Mouse (Mus musculus) limb, embryonic 10.5 days (tissue): ENCODE measurements around the gene Trim26. TPM values are rescaled to one million over a fixed set of nuclear protein-coding genes. Genes with fewer than 3 reads are reported as not detected.
"Not testable (repeated sequence)": the region's sequence is repeated elsewhere in the genome, so short reads cannot be mapped to it uniquely, and the experiment has no call there.

Experiments used
- DNase-seq: peaks from one replicate; pipeline ENCODE4 v3.0.0-alpha.2; 2017; ENCODE audit warnings: low spot score
- H3K27ac ChIP-seq: fragments of 300-500 bp; sonication (generic); 2 replicates; pipeline ENCODE4 v1.5.1; 2016; ENCODE audit warnings: mild to moderate bottlenecking
- H3K27me3 ChIP-seq: fragments of 300-500 bp; sonication (generic); 2 replicates; pipeline ENCODE4 v1.6.1; 2016; ENCODE audit warnings: low read depth, mild to moderate bottlenecking; ENCODE audit not compliant: poor library complexity, severe bottlenecking
- H3K36me3 ChIP-seq: fragments of 300-500 bp; sonication (generic); 2 replicates; pipeline ENCODE4 v1.6.1; 2016; ENCODE audit warnings: mild to moderate bottlenecking, moderate library complexity
- H3K4me1 ChIP-seq: fragments of 300-500 bp; sonication (generic); 2 replicates; pipeline ENCODE4 v1.6.1; 2016
- H3K4me3 ChIP-seq: fragments of 300-500 bp; sonication (generic); 2 replicates; pipeline ENCODE4 v1.5.1; 2016; ENCODE audit warnings: mild to moderate bottlenecking, moderate library complexity
- H3K9me3 ChIP-seq: fragments of 300-500 bp; sonication (generic); replicated peaks from 2 replicates; pipeline ENCODE4 v1.6.1; 2016; ENCODE audit warnings: mild to moderate bottlenecking
- WGBS: fragments of 180-500 bp; shearing (Covaris S2); methylation state at CpG from one replicate; pipeline ENCODE4 v1.1.7; 2016; 5-methylcytosine and 5-hydroxymethylcytosine counted together
- polyA plus RNA-seq: library from polyadenylated mRNA; unstranded; fragments of >200 nt; fragmentation: Nextera tagmentation; extraction: Ambion mirVana; gene quantifications from 2 replicates; pipeline ENCODE4 v1.2.1, GENCODE M21; 2016

Trim26 gene
- polyA plus RNA-seq, result 36.7 and 48.1 TPM in 2 replicates

DNA sequence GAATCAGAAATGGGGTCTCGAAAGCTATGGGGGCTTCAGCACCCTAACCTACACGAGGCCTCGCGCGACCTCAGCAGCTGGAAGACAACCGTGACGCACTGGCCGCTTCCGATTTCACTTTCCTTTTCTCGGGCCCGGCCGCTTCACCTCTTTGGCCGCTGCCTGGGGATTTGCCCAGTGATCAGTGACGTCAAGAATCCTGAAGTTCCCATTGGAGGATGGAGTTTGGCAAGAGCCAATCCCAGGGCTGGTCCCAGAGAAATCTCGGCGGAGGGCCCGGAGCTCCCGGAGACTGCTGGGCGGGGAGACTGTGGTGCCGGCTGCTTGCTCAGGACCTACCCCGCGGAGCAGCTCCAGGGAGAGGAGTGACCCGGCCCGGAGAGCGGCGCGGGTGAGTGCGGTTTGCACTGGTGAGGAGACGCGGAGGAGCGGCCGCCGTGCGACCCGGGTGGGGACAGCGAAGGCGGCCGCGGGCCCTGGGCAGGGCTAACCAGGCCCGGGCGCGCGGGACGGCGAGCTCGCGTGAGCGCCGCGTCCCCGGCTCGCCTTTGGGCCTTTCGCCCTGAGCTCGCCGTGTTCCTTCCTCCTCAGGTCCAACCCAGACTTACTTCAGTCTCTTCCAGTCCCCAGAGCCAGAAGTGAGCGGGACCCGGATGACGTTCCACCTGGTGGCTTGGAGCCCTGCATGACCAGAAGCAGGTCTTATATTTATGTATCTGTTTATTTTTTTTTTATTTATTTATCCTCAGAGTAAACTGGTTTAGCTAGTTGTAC is at the start of gene Trim26:
Gene Trim26, plus strand, starts transcription at position 261 of the 774 bp plus-strand sequence.
- Histone ChIP-seq H3K27ac (peak within 1 kb of the TSS; percentile 95), H3K36me3 (no peaks in the 10 kb centered on the region), H3K27me3 (no peaks in the 10 kb centered on the region), H3K4me3 (peak within 1 kb of the TSS; percentile 76), H3K4me1 (peaks cover 9% of the 10 kb centered on the region), H3K9me3 (no peaks in the 10 kb centered on the region)
- WGBS, result under 1% methylated on average over 55 of the region's 58 CpGs
- peak; percentile 95 for DNase-seq

DNA sequence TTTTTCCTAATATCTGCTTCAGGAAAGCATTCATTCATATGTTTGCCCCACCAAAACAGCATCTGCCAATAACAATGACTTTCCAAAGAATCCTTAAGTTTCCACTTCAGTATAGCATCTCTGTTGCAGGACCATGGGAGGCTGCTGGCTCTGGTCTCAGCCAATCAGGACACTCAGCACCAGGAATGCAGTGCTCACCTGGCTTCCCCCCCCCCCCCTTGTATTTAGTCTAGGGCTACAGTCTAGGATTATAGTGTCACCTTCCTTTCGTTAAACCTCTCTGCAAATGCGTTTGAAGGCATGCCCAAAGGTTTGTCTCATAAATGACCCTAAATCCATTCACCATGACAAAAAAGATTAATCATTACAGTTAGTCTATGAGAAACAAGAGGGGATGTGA is 48.6 kb upstream of the Trim26 start:
- Histone ChIP-seq H3K27me3 (no peaks in the 10 kb centered on the region), H3K9me3 (no peaks in the 10 kb centered on the region), H3K36me3 (no peaks in the 10 kb centered on the region), H3K27ac (no peak overlapping the region), H3K4me3 (no peak overlapping the region), H3K4me1 (no peaks in the 10 kb centered on the region)
- WGBS, result 70% methylated on average over 2 of the region's 2 CpGs
- no peak for DNase-seq

DNA sequence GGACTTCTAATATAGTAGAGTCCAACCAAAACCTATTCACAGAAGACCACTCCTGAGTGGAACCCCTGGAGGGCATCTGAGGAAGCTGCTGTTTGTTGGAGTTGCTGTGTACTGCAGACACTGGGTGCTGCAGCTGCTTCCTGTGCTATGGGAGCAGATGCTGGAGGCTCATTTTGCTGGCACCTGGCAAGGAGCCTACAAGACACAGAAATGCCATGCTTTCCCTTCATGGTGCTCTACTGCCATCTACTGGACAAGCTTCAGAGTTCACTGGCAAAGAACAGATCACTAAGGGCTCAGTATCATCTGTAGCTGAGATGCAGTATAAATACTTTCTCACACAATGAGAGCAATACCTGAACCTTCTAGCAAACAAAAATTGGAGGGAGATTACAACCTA is 48.1 kb upstream of the Trim26 start:
- H3K4me3 ChIP-seq, H3K27me3 ChIP-seq, H3K4me1 ChIP-seq, H3K36me3 ChIP-seq, H3K9me3 ChIP-seq, H3K27ac ChIP-seq: not testable (repeated sequence)
- DNase-seq, result peak; percentile 59

DNA sequence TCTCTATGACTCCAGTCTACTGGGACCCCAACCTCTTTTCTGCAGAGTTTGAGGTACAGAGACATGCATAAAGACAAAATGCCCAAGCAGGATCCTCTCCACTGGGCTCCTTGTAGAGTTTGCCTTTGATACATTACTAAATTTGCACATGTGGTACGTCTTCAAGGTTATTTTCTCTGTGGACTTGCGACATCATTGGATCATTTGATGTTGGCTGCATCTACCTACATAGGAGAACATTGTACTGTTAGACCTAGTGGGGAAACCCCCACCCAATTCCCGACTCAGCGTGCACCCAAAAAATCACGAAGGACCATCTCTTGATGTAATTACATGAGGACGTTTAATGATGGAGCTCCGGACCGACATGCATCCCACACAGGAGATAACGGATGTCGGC is 37.4 kb upstream of the Trim26 start:
- no peaks in the 10 kb centered on the region for H3K4me1 ChIP-seq
- no peaks in the 10 kb centered on the region for H3K9me3 ChIP-seq
- 92% methylated on average over 10 of the region's 10 CpGs for WGBS
- H3K27ac ChIP-seq, result no peak overlapping the region
- H3K4me3 ChIP-seq, result no peak overlapping the region
- DNase-seq, result no peak
- no peaks in the 10 kb centered on the region for H3K36me3 ChIP-seq
- H3K27me3 ChIP-seq, result no peaks in the 10 kb centered on the region

DNA sequence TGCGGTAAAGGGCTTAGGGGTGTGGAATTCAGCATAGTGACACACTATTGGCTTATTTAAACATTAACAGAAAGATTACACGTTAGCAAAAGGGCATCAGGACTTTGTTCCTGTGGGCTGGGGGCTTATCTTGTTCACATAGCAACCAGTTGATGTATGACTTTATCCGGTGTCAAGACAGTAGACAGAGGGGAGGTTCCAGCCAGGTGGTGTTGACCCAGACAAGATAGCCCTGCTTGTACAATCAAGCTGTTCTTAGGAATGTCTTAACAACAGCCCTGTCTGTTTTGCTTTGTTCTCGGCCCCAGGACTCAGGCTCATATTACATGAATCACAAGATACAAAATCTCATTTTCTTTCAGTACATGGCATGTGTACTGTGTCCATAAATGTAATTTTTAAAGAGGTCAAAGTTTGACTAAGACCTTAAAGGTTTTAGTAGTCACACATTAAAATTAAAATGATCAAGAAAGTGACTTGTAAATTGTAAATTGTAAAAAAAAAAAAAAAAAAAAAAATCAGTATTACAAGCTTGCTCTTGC is 36.9 kb upstream of the Trim26 start:
- not testable (repeated sequence) for H3K27me3 ChIP-seq, DNase-seq, H3K9me3 ChIP-seq, H3K4me3 ChIP-seq, H3K4me1 ChIP-seq, H3K27ac ChIP-seq, H3K36me3 ChIP-seq
- WGBS, result 71% methylated on average over 4 of the region's 4 CpGs

DNA sequence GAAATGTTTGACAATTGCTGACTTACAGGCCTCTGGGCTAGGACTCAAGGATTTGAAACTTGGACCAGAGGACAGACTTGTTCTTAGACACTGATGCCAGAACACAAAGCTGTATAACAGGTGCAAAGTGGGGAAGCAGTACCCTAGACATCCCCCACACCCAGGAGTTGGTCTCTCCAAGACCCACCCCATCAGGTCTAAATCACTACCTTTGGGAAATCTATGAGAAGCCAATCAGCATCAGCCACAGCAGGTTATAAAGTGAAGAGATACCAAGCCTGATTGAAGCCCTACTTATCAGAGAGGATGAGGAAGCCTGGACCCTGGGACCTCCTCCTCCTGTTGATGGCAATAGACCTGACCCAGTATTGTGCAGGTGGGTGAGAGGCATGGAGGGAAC is 25.1 kb upstream of the Trim26 start, which contains the start of gene H2-M10.6:
Gene H2-M10.6, plus strand, starts transcription at position 301 of the 400 bp plus-strand sequence.
- no peak within 1 kb of the TSS for H3K4me3 ChIP-seq

DNA sequence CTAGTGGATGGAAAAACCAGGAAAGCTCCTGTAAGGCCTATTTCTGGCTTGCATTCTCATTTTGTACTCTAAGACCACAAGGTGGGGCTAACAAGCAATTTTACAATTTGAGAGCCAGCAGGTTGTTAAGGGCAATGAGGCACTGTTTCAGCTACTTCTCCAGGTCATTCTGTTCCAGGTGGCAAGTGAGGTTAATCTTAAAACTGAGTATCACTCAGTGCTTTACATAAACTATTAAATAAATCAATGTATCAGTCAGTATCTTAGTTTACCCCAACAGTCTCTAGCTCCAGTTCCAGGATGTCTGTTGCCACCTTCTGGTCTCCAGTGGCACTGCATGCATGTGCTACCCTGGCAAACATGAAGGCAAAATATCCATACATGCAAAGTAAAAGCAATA is 12.9 kb upstream of the Trim26 start:
- Histone ChIP-seq H3K9me3 (no peaks in the 10 kb centered on the region), H3K27ac (no peak overlapping the region), H3K36me3 (no peaks in the 10 kb centered on the region), H3K27me3 (no peaks in the 10 kb centered on the region), H3K4me1 (no peaks in the 10 kb centered on the region), H3K4me3 (no peak overlapping the region)
- peak; percentile 43 for DNase-seq

More for the DNA sequence above, 25.1 kb upstream of the Trim26 start, which contains the start of gene H2-M10.6:
- H3K4me1 ChIP-seq, result no peaks in the 10 kb centered on the region
- no peaks in the 10 kb centered on the region for H3K9me3 ChIP-seq
- no peak for DNase-seq
- H3K36me3 ChIP-seq, result no peaks in the 10 kb centered on the region
- H3K27me3 ChIP-seq, result no peaks in the 10 kb centered on the region
- H3K27ac ChIP-seq, result no peak within 1 kb of the TSS

DNA sequence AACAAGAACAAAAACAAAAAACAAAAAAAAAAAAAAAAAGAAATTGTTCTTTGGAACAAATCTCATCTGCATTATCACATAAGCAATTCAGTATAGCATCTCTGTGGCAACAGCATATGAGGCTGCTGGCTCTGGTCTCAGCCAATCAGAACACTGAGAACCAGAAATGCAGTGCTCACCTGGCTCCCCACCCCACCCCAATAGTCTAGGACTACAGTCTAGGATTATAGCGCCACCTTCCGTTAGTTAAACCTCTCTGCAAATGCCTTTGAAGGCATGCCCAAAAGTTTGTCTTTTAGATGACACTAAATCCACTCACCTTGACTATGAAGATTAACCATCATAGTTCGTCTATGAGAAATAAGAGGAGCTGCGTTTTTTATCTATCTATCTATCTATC is 11.4 kb upstream of the Trim26 start:
- no peaks in the 10 kb centered on the region for H3K36me3 ChIP-seq
- DNase-seq, result no peak
- H3K4me1 ChIP-seq, result no peaks in the 10 kb centered on the region
- no peaks in the 10 kb centered on the region for H3K27me3 ChIP-seq
- H3K9me3 ChIP-seq, result no peaks in the 10 kb centered on the region
- no peak overlapping the region for H3K27ac ChIP-seq
- 27% methylated on average over 4 of the region's 4 CpGs for WGBS
- no peak overlapping the region for H3K4me3 ChIP-seq

DNA sequence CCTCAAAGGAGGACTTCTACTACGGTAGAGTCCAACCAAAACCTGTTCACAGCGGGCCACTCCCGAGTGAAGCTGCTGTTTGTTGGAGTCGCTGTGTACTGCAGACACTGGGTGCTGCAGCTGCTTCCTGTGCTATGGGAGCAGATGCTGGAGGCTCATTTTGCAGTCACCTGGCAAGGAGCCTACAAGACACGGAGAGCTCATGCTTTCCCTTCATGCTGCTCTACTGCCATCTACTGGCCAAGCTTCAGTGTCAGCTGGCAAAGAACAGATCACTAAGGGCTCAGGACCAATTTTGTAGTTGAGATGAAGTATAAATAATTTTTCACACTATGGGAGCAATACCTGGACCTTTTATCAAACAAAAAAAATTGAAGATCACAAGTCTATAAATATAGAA is 10.9 kb upstream of the Trim26 start:
- WGBS, result 13% methylated on average over 5 of the region's 5 CpGs
- not testable (repeated sequence) for H3K27ac ChIP-seq, H3K9me3 ChIP-seq, H3K4me1 ChIP-seq, H3K4me3 ChIP-seq, H3K27me3 ChIP-seq, H3K36me3 ChIP-seq
- DNase-seq, result peak; percentile 61

DNA sequence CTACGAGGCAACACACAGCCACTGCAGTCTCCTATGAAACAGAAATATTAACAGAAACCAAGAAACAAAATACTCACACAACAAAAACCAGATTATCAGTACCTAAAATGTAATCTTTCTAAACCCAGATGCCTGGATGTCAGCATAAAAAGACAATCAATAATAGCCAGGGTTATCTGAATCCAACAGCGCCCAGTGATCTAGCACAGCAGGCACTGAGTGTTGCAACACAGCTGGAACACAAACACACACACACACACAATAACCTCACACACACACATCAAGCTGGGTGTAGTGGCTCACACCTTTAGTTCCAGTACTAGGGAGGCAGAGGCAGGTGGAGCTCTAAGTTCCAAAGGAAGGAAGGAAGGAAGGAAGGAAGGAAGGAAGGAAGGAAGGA is 8.4 kb upstream of the Trim26 start:
- no peaks in the 10 kb centered on the region for H3K36me3 ChIP-seq
- no peaks in the 10 kb centered on the region for H3K27me3 ChIP-seq
- H3K4me1 ChIP-seq, result no peaks in the 10 kb centered on the region
- no peaks in the 10 kb centered on the region for H3K9me3 ChIP-seq
- no peak overlapping the region for H3K27ac ChIP-seq
- H3K4me3 ChIP-seq, result no peak overlapping the region
- WGBS, result 92% methylated on average over 2 of the region's 2 CpGs
- no peak for DNase-seq

DNA sequence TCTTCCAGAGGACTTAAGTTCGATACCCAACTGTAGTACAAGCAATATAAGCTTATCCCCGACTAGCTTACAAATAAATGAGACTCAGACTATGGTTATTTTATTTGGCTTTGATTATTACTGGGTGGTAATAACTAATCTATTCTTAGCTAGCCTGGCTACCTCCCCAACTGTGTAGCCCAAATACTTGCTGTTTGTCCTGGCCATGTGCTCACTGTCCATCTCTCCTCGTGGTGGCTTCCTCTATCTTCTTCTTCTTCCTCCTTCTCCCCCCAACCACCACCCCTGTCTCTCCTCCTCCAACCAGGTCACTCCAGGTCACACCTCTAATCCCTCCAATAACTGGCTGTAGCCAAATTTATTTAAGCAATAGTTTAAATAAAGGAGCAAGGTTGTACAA is 6.5 kb upstream of the Trim26 start:
- H3K4me3 ChIP-seq, result no peak overlapping the region
- no peaks in the 10 kb centered on the region for H3K9me3 ChIP-seq
- no peaks in the 10 kb centered on the region for H3K27me3 ChIP-seq
- DNase-seq, result no peak
- H3K4me1 ChIP-seq, result no peaks in the 10 kb centered on the region
- no peaks in the 10 kb centered on the region for H3K36me3 ChIP-seq
- H3K27ac ChIP-seq, result no peak overlapping the region
- 85% methylated on average over 3 of the region's 3 CpGs for WGBS

DNA sequence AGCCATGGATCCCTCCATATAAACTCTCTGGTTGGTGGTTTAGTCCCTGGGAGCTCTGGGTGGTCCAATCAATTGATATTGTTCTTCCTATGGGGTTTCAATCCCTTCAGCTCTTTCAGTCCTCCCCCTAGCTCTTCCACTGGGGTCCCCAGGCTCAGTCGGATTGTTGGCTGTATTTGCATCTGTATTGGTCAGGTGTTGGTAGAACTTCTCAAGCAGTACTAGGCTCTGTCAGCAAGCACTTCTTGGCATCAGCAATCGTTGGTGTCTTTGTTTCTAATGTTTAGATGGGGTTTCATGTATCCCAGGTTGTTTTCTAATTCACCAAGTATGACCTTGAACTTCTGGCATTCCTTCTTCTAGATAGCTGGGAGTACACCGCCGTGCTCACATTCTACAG is 4.2 kb upstream of the Trim26 start:
- no peak for DNase-seq
- WGBS, result 63% methylated on average over 4 of the region's 4 CpGs
- H3K27me3 ChIP-seq, result no peaks in the 10 kb centered on the region
- H3K4me3 ChIP-seq, result no peak overlapping the region
- H3K9me3 ChIP-seq, result no peaks in the 10 kb centered on the region
- no peak overlapping the region for H3K27ac ChIP-seq
- H3K36me3 ChIP-seq, result no peaks in the 10 kb centered on the region
- H3K4me1 ChIP-seq, result peaks cover 9% of the 10 kb centered on the region

DNA sequence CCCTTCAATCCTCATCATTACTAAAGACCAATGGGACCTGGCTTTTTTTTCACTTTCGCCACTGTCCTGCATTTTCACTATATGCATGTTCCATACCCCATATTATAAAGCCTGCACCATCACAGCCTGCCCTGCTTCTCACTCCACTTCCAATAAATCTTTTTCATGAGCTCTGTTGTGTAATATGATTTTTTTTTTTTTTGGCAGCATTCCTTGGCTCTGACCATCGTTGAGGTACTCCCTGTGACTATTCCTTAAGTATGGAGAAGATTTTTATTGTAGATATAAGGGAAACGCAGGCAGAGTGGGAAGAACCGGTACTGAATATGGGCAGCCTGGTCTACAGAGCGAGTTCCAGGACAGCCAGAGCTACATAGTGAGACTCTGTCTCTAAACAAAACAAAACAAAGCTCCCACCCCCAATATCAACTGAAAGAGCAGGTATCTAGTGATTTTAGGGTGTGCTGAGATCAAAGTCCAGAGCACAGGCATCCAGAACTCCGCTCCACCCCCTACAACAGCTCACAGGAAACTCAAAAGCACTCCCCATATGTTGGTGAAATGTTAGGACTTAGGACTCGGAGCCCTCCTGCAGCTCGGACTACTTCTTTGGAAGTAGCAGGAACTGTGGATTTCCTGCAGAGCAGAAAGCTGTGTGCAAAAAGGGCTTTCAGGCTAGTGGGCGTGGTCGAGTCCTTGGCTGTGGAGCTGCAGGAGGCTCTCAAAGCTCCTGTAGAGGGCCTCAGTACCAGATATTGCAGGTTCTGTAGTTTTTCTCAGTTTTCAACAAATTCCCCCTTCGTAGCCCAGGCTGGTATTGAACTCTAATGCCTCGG is 1.1 kb upstream of the Trim26 start:
- 36% methylated on average over 12 of the region's 12 CpGs for WGBS
- no peaks in the 10 kb centered on the region for H3K27me3 ChIP-seq
- peak overlapping the region; percentile 76 for H3K4me3 ChIP-seq
- peaks cover 9% of the 10 kb centered on the region for H3K4me1 ChIP-seq
- no peaks in the 10 kb centered on the region for H3K36me3 ChIP-seq
- peak; percentile 48 for DNase-seq
- no peaks in the 10 kb centered on the region for H3K9me3 ChIP-seq
- peak overlapping the region; percentile 95 for H3K27ac ChIP-seq
